Mouse (Mus musculus) forebrain, embryonic 11.5 days (tissue): ENCODE results near the gene Mtfmt. TPM values are rescaled to one million over a fixed set of nuclear protein-coding genes. Genes with fewer than 3 reads are reported as not detected.
A peak's percentile ranks its signal among the peaks of the same experiment; 100 is the strongest.

Experiments used
- ATAC-seq: fragments of 200-750 bp; cut with Nextera tagmentation; replicated peaks from 2 replicates; pipeline ENCODE4 v1.8.0; 2017; ENCODE audit warnings: moderate TSS enrichment; ENCODE audit not compliant: low FRiP score
- DNase-seq: peaks from one replicate; pipeline ENCODE4 v3.0.0-alpha.2; 2017; ENCODE audit warnings: low spot score
- H3K27ac ChIP-seq: fragments of 300-500 bp; sonication (generic); 2 replicates; pipeline ENCODE4 v1.5.1; 2014; ENCODE audit warnings: low read depth, low read length
- H3K27me3 ChIP-seq: fragments of 300-500 bp; sonication (generic); 2 replicates; pipeline ENCODE4 v1.6.1; 2014; ENCODE audit warnings: mild to moderate bottlenecking, low read length, mixed read lengths; ENCODE audit not compliant: control insufficient read depth, insufficient read depth
- H3K36me3 ChIP-seq: fragments of 300-500 bp; sonication (generic); 2 replicates; pipeline ENCODE4 v1.6.1; 2014; ENCODE audit warnings: mild to moderate bottlenecking, low read length, moderate library complexity, mixed read lengths; ENCODE audit not compliant: control insufficient read depth, insufficient read depth
- H3K4me1 ChIP-seq: fragments of 300-500 bp; sonication (generic); replicated peaks from 2 replicates; pipeline ENCODE4 v1.6.1; 2014; ENCODE audit warnings: low read length, mixed read lengths; ENCODE audit not compliant: control insufficient read depth, insufficient read depth
- H3K4me2 ChIP-seq: fragments of 300-500 bp; sonication (generic); 2 replicates; pipeline ENCODE4 v1.6.1; 2014; ENCODE audit warnings: low read depth, mild to moderate bottlenecking, low read length, moderate library complexity, mixed read lengths; ENCODE audit not compliant: severe bottlenecking
- H3K4me3 ChIP-seq: fragments of 300-500 bp; sonication (generic); 2 replicates; pipeline ENCODE4 v1.5.1; 2014; ENCODE audit warnings: low read depth, low read length
- H3K9ac ChIP-seq: fragments of 300-500 bp; sonication (generic); 2 replicates; pipeline ENCODE4 v1.6.1; 2014; ENCODE audit warnings: low read length
- H3K9me3 ChIP-seq: fragments of 300-500 bp; sonication (generic); 2 replicates; pipeline ENCODE4 v1.6.1; 2016; ENCODE audit warnings: low read length, mixed read lengths; ENCODE audit not compliant: control insufficient read depth
- WGBS: fragments of 180-500 bp; shearing (Covaris S2); extraction: QIAGEN DNeasy Blood & Tissue Kit; methylation state at CpG from one replicate; pipeline ENCODE4 v1.1.7; 2014; 5-methylcytosine and 5-hydroxymethylcytosine counted together
- polyA plus RNA-seq: library from polyadenylated mRNA; unstranded; fragments of >200 nt; fragmentation: Nextera tagmentation; extraction: Ambion mirVana; gene quantifications from 2 replicates; pipeline ENCODE4 v1.2.1, GENCODE M21; 2014

The Mtfmt gene
- polyA plus RNA-seq, 1 experiment from 2014 or later: 19.6 TPM

DNA sequence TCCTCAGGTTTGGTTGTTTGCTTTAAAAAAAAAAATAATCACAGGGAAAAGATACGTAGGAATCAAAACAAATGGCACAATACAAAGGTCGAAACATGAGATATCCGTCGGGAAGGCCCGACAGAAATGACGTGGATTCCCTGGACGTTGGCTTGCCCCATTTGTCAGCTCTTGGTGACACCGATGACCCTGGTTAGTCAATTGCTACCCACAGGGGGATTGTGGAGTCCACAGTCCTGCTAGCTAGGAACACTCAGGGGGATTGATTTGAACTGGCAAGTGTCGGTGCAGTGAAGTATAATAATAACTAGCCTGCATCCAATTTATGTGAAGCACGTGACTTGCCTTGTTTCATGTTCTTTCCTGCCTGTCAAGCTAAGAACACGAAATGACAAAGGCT lies 32.1 kb downstream of the Mtfmt start:
- H3K9ac ChIP-seq: no peak overlapping the region
- no peak overlapping the region for H3K4me3 ChIP-seq
- no peaks in the 10 kb centered on the region for H3K27me3 ChIP-seq
- WGBS: 77% methylated on average over 11 of the region's 11 CpGs
- H3K36me3 ChIP-seq: no peaks in the 10 kb centered on the region; the same call in 1 of the 2 replicates
- DNase-seq (no peak), ATAC-seq (no peak)
- no peaks in the 10 kb centered on the region for H3K4me1 ChIP-seq
- H3K4me2 ChIP-seq: no peak overlapping the region
- no peak overlapping the region for H3K27ac ChIP-seq
- no peaks in the 10 kb centered on the region for H3K9me3 ChIP-seq

DNA sequence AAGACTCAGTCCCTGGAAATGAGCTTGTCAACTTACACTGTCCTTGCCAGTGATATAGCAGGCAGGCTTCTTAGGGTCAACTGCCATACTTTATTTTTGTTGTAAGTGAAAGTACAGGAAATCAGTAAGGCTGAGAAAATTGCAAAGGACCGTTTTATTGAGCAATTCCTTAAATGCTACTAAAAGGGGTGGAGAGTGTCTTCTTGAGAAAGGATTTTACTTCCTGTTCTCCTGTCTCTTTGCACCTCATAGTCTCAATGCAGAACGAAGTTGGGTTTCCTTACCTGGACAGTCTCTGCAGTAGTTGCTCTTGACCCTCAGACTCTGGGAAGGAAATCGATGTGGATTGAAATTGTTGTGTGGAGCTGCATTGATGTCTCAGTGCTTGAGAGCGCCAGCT lies 37.2 kb downstream of the Mtfmt start:
- DNase-seq: no peak
- no peak overlapping the region for H3K4me3 ChIP-seq
- 84% methylated on average over 4 of the region's 4 CpGs for WGBS

DNA sequence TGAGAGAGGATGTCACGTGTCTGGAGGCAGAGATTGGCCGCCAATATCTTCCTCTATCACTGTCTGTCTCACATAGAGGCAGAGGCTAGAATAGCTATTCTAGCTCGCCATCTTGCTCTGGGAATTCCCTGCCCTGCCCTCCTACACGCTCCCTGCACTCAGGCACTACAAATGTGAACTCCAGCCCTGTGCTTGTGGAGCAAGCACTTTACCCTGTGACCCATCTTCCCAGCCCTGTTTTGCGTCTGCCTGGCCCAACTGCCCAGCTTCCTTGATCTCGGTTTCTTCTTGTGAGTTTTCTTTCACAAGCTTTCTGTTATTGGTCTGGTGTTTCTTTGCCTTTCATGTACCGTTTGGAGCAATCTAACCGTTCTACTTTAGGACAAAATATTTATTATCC lies 43.6 kb downstream of the Mtfmt start:
- Histone ChIP-seq H3K4me2 (no peak overlapping the region), H3K36me3 (peaks cover 2% of the 10 kb centered on the region; the same call in 1 of the 2 replicates), H3K4me1 (no peaks in the 10 kb centered on the region), H3K4me3 (no peak overlapping the region), H3K27me3 (no peaks in the 10 kb centered on the region), H3K9ac (no peak overlapping the region), H3K27ac (no peak overlapping the region), H3K9me3 (no peaks in the 10 kb centered on the region)
- 90% methylated on average over 8 of the region's 8 CpGs for WGBS
- ATAC-seq (no peak), DNase-seq (no peak)

More for the DNA sequence above, 37.2 kb downstream of the Mtfmt start:
- H3K27me3 ChIP-seq: no peaks in the 10 kb centered on the region
- no peak for ATAC-seq
- no peak overlapping the region for H3K27ac ChIP-seq
- H3K4me2 ChIP-seq: no peak overlapping the region
- H3K9me3 ChIP-seq: no peaks in the 10 kb centered on the region
- peaks cover 2% of the 10 kb centered on the region; the same call in 1 of the 2 replicates for H3K36me3 ChIP-seq
- no peak overlapping the region for H3K9ac ChIP-seq
- H3K4me1 ChIP-seq: no peaks in the 10 kb centered on the region

DNA sequence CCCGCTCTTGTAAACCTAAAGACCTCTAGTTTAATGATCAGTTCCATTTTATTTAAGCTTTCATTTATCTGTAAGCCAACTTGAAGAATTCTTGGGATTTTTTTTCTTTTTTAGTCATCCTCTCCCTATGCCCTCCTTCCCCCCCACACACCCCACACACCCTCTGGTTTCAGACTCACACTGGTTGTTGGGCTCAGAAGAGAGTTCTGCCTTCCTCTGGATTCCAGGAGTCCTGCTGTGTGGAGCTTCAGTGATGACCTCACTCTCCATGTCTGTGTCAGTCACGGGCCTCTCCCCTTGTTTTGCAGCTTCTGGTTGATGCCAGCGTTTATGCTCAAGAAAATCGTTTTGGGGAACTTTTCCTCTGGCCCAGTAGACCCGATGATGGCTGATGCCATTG lies 44.5 kb downstream of the Mtfmt start:
- DNase-seq (no peak), ATAC-seq (no peak)
- no peak overlapping the region for H3K9ac ChIP-seq
- WGBS: 83% methylated on average over 5 of the region's 5 CpGs
- H3K4me2 ChIP-seq: no peak overlapping the region
- peaks cover 3% of the 10 kb centered on the region; the same call in 1 of the 2 replicates for H3K36me3 ChIP-seq
- H3K4me1 ChIP-seq: no peaks in the 10 kb centered on the region
- H3K27ac ChIP-seq: no peak overlapping the region
- no peak overlapping the region for H3K4me3 ChIP-seq
- H3K27me3 ChIP-seq: no peaks in the 10 kb centered on the region
- H3K9me3 ChIP-seq: no peaks in the 10 kb centered on the region

DNA sequence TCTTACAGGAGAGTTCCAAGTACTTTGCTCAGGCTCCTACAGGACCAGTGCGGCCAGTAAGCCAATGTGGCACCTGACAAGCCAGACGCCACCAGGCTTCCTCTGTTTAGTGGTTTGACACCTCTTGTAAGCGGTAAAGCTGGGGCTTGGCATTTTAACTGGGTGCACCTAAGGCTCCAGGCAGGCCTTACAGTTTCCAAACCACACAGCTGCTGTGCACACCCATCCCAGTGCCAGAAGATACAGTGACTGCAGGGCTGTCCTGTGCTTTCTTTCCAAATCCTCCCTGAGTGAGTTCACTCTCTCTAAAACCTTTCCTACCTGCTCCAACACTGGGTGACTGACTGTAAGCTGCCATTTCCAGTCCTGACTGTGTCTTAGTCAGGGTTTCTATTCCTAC lies 55.9 kb downstream of the Mtfmt start:
- H3K27ac ChIP-seq: no peak overlapping the region
- no peak overlapping the region for H3K9ac ChIP-seq
- H3K9me3 ChIP-seq: no peaks in the 10 kb centered on the region
- H3K4me2 ChIP-seq: no peak overlapping the region
- WGBS: 89% methylated on average over 3 of the region's 3 CpGs
- no peaks in the 10 kb centered on the region for H3K4me1 ChIP-seq
- H3K36me3 ChIP-seq: no peaks in the 10 kb centered on the region
- ATAC-seq (no peak), DNase-seq (no peak)
- no peaks in the 10 kb centered on the region for H3K27me3 ChIP-seq
- no peak overlapping the region for H3K4me3 ChIP-seq

DNA sequence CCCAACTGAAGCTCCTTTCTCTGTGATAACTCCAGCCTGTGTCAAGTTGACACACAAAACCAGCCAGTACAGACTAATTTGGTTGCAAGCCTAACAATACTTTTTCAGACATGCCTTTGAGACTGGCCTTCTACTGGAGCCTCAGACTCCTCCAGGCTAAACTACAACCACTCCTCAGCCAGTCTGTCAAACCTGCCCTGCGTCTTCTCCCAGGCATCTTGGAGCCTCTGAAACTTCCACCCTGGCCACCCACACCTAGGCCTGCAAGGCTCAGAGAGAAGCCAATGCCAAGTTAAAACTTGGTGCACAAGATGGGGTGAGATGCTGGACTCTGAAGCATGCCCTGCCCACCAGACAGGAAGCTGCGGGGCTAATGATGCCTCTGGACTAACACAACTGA lies 56.8 kb downstream of the Mtfmt start:
- Histone ChIP-seq H3K27ac (no peak overlapping the region), H3K4me2 (no peak overlapping the region), H3K4me1 (no peaks in the 10 kb centered on the region), H3K9ac (no peak overlapping the region), H3K27me3 (no peaks in the 10 kb centered on the region), H3K9me3 (no peaks in the 10 kb centered on the region), H3K4me3 (no peak overlapping the region), H3K36me3 (no peaks in the 10 kb centered on the region)
- DNase-seq (no peak), ATAC-seq (no peak)
- 89% methylated on average over 2 of the region's 2 CpGs for WGBS

DNA sequence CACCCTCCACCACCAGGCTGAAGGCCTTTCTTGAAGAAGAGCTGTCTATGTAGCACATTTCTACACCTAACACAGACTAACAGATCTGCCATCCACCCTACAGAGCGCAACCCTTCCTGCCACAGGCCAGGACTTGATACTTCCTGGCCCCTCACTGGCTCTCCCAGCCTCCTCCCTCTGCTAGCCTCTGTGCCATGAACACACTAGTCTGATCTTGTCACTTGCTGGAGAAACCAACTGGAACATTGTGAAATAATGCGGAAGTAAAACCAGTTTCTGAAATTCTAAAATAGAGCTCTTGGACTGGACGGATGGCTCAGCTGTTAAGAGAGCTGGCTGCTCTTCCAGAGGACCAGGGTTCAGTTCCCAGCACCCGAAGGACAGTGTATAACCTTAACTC lies 57.3 kb downstream of the Mtfmt start:
- Histone ChIP-seq H3K9ac (no peak overlapping the region), H3K9me3 (no peaks in the 10 kb centered on the region), H3K4me3 (no peak overlapping the region), H3K36me3 (no peaks in the 10 kb centered on the region), H3K4me1 (no peaks in the 10 kb centered on the region), H3K4me2 (no peak overlapping the region), H3K27me3 (no peaks in the 10 kb centered on the region), H3K27ac (no peak overlapping the region)
- DNase-seq (no peak), ATAC-seq (no peak)
- 92% methylated on average over 4 of the region's 4 CpGs for WGBS

DNA sequence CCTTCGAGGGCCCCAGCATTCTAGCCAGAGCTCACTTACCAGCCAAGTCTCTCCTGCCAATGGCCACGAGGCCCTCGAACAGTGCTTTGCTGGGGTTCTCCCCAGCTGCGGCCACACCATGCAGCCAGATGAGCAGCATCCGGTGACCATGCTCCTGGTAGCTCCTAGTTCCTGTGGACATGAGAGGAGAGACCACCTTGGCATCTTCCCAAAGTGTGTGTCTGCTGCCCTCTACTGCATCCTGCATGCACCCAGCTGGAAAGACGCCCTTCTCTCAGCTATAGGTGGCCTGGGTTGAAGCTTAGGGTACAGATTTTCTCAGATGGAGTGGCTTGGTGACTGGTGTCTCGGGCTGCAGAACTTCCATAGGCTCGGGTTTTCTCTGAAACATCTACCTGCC lies 66.6 kb downstream of the Mtfmt start:
- no peak overlapping the region for H3K4me3 ChIP-seq
- no peaks in the 10 kb centered on the region for H3K36me3 ChIP-seq
- DNase-seq (peak; percentile 58), ATAC-seq (no peak)
- no peaks in the 10 kb centered on the region for H3K4me1 ChIP-seq
- WGBS: 65% methylated on average over 8 of the region's 8 CpGs
- H3K9me3 ChIP-seq: no peaks in the 10 kb centered on the region
- no peak overlapping the region for H3K9ac ChIP-seq
- no peaks in the 10 kb centered on the region for H3K27me3 ChIP-seq
- H3K27ac ChIP-seq: no peak overlapping the region
- H3K4me2 ChIP-seq: no peak overlapping the region
